8 mouse cellular contexts compared by ENCODE assay signal in the genomic region with DNA sequence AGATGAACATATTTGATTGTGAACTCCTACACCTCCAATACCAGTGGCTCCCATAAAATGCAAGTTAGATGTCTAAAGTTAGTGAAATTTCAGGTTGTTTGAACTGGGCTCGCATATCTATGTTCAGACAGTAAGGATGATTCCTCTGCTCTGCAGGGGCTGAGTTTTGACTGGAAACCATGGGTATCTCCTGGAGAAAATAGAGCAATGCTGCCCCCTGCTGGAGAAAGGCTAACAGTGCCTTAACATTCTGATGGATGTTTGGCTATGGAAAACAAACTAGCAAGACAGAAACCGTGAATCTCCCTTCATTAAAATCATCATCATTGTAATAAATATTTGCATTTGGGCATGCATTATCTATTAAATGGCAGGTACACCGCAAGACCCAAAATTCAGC.
A peak's percentile ranks its signal among the peaks of the same experiment; 100 is the strongest.
DNase-seq lines count a peak whose midpoint lies in the region; ATAC-seq and TF ChIP-seq lines count a peak whose summit lies in the region.

No protein-coding gene starts in this region.

- DNase-seq in ES-E14 (ENCODE audit: low read depth, low spot score), result peak; percentile 64
- DNase-seq in brain, adult 2 months (ENCODE audit: low read depth, low spot score), result peak; percentile 89
- peak; percentile 80 for DNase-seq in forebrain, embryonic 11.5 days (ENCODE audit: low spot score)
- peak; percentile 87 for DNase-seq in hindbrain, embryonic 11.5 days (ENCODE audit: low spot score)
- peak; percentile 63 to 66 for DNase-seq in layer of hippocampus, postnatal 36 days
- DNase-seq in right cerebral cortex, adult 18-20 months, result peak; percentile 81
- peak; percentile 81 for DNase-seq in urinary bladder, postnatal 14 days (ENCODE audit: low spot score)

- 21% methylated on average over 3 of the region's 3 CpGs for WGBS in forebrain, embryonic 11.5 days
- 15% methylated on average over 3 of the region's 3 CpGs for WGBS in hindbrain, embryonic 11.5 days

- no peaks in the 10 kb centered on the region for H3K9me3 ChIP-seq in ES-E14 (ENCODE audit: control insufficient read depth, insufficient read depth, low read depth, low read length)
- H3K9me3 ChIP-seq in forebrain, embryonic 11.5 days (ENCODE audit: control insufficient read depth, low read length), result no peaks in the 10 kb centered on the region
- H3K9me3 ChIP-seq in hindbrain, embryonic 11.5 days (ENCODE audit: control insufficient read depth, low read length), result no peaks in the 10 kb centered on the region

- no peaks in the 10 kb centered on the region for H3K4me1 ChIP-seq in ES-E14 (ENCODE audit: control insufficient read depth in 2 of 2, insufficient read depth in 2 of 2, low read length in 2 of 2, poor library complexity in 1 of 2)
- H3K4me1 ChIP-seq in forebrain, embryonic 11.5 days (replicated peaks; ENCODE audit: control insufficient read depth, insufficient read depth, low read length), result no peaks in the 10 kb centered on the region
- no peaks in the 10 kb centered on the region for H3K4me1 ChIP-seq in hindbrain, embryonic 11.5 days (replicated peaks; ENCODE audit: control insufficient read depth, insufficient read depth, low read length)

- no peak overlapping the region for H3K4me2 ChIP-seq in forebrain, embryonic 11.5 days (ENCODE audit: low read depth, low read length, severe bottlenecking)
- no peak overlapping the region for H3K4me2 ChIP-seq in hindbrain, embryonic 11.5 days (replicated peaks; ENCODE audit: low read depth, low read length)

- ATAC-seq in forebrain, embryonic 11.5 days (replicated peaks; ENCODE audit: low FRiP score), result no peak
- ATAC-seq in hindbrain, embryonic 11.5 days (ENCODE audit: low FRiP score), result 0 out of 2 replicates have a peak, but pooled peaks have one; percentile 47
- ATAC-seq in megakaryocyte, adult 5-6 weeks (ENCODE audit: poor library complexity, severe bottlenecking), result peak; percentile 70

- in situ Hi-C loops in ES-E14 (cut with MboI; ENCODE audit: low sequenced_read_pairs in 2 of 2, unreplicated experiment in 2 of 2), result no loop called here

- H3K27ac ChIP-seq in ES-E14 (ENCODE audit: insufficient read depth, low read depth, low read length, poor library complexity, severe bottlenecking), result no peak overlapping the region
- H3K27ac ChIP-seq in forebrain, embryonic 11.5 days (ENCODE audit: low read depth, low read length), result no peak overlapping the region
- H3K27ac ChIP-seq in hindbrain, embryonic 11.5 days (ENCODE audit: low read depth, low read length), result no peak overlapping the region

- H3K27me3 ChIP-seq in forebrain, embryonic 11.5 days (ENCODE audit: control insufficient read depth, insufficient read depth, low read length), result no peaks in the 10 kb centered on the region
- H3K27me3 ChIP-seq in hindbrain, embryonic 11.5 days (ENCODE audit: control insufficient read depth, insufficient read depth, low read length), result no peaks in the 10 kb centered on the region

- H3K9ac ChIP-seq in ES-E14 (ENCODE audit: insufficient read depth, low read depth, low read length, poor library complexity, severe bottlenecking), result no peak overlapping the region
- H3K9ac ChIP-seq in forebrain, embryonic 11.5 days (ENCODE audit: low read length), result no peak overlapping the region
- no peak overlapping the region for H3K9ac ChIP-seq in hindbrain, embryonic 11.5 days (ENCODE audit: low read depth, low read length)

- H3K36me3 ChIP-seq in ES-E14 (ENCODE audit: control insufficient read depth, insufficient read depth, low read length, poor library complexity, severe bottlenecking), result no peaks in the 10 kb centered on the region
- no peaks in the 10 kb centered on the region for H3K36me3 ChIP-seq in forebrain, embryonic 11.5 days (ENCODE audit: control insufficient read depth, insufficient read depth, low read length)
- H3K36me3 ChIP-seq in hindbrain, embryonic 11.5 days (ENCODE audit: control insufficient read depth, insufficient read depth, low read length), result no peaks in the 10 kb centered on the region

- no peak overlapping the region for H3K4me3 ChIP-seq in ES-E14 (ENCODE audit: insufficient read depth in 1 of 2, low read depth in 1 of 2, low read length in 2 of 2, poor library complexity in 1 of 2, severe bottlenecking in 1 of 2)
- no peak overlapping the region for H3K4me3 ChIP-seq in forebrain, embryonic 11.5 days (ENCODE audit: low read depth, low read length)
- H3K4me3 ChIP-seq in hindbrain, embryonic 11.5 days (ENCODE audit: low read depth, low read length), result no peak overlapping the region

TF ChIP-seq in ES-E14, 5 proteins besides CTCF, POLR2A, EP300 and RAD21:
- TF ChIP-seq HCFC1 (IDR thresholded peaks at IDR 0.05; ENCODE audit: borderline replicate concordance, insufficient read depth, low read length) (no peak), ZNF384 (IDR thresholded peaks at IDR 0.05; ENCODE audit: low read depth, low read length) (no peak), ZC3H11A (IDR thresholded peaks at IDR 0.05; ENCODE audit: borderline replicate concordance, low read depth, low read length) (peak; percentile 99), CHD2 (IDR thresholded peaks at IDR 0.05; ENCODE audit: low read depth, low read length) (no peak)
